Mouse (Mus musculus) ES-E14 (cell line): ENCODE measurements at regions not wholly inside any gene's neighbourhood (a gene's known extent, or its start where the extent isn't known, plus 50 kb on each side); places are given as distances from the start of the nearest gene placed in this dataset.

Experiments
- HCFC1 ChIP-seq: IDR thresholded peaks from 2 replicates; pipeline ENCODE4 v1.6.1; 2012; ENCODE audit warnings: low read length, inconsistent platforms, borderline replicate concordance; ENCODE audit not compliant: insufficient read depth
- ZC3H11A ChIP-seq: IDR thresholded peaks from 2 replicates; pipeline ENCODE4 v1.6.1; 2012; ENCODE audit warnings: low read depth, mild to moderate bottlenecking, inconsistent platforms, low read length, borderline replicate concordance
- ZNF384 ChIP-seq: IDR thresholded peaks from 2 replicates; pipeline ENCODE4 v1.6.1; 2012; ENCODE audit warnings: low read depth, low read length, inconsistent platforms

- TF ChIP-seq ZC3H11A (no peak), ZNF384 (no peak), HCFC1 (no peak)
Observed at GRCm38 (mm10) chr9:41532290-41532689, 370.8 kb upstream of the Ubash3b start.
